Mouse (Mus musculus) retina, postnatal 1 day (tissue): ENCODE results near the gene Hdac4.

Experiments used
- DNase-seq: peaks from one replicate; pipeline ENCODE4 v3.0.0-alpha.2; 2012

Gene Hdac4

GRCm38 (mm10) chr1:92098456-92098855 is 97.0 kb downstream of the Hdac4 start:
- no peak for DNase-seq

- no peak for DNase-seq
Observed at GRCm38 (mm10) chr1:92096991-92097525, 98.4 kb downstream of the Hdac4 start.

DNA sequence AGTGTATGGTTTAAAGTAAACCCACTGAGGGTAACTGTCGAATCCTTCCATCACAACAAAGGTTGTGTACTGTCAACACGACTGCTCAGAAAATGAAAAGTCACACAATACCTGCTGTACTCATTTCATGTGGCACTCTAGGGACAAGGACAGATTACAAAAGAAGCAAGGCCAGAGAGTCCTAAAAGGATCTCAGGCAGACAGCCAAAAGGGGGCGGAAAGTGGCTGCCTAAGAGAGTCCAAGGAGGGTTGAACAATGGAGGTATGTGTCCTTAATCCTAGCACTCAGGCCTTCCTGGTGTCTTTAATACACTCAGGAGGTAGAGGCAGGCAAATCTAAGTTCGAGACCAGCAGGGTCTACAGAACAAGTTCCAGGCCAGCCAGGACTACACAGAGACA is 103.2 kb downstream of the Hdac4 start:
- no peak for DNase-seq

DNA sequence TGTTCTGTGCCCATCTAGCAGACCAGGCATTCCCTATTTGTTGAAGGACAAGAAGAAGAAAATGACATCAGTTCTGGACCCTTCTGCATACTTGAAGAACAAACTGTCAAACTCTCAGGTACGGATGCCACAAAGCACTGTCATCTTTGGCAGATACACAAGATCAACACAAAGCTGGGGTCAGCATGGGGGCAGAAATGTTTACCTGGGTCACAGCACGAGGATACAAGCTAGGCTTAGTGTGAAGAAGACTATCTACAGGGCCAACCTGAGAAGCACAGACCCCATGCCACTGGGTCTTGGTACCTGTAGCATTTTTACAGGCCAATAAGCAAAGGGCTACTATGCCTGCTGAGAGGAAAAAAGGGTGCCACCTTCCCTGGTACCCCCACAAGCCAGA is 107.7 kb downstream of the Hdac4 start:
- no peak for DNase-seq

- no peak for DNase-seq
Observed at GRCm38 (mm10) chr1:92087343-92087742, 108.2 kb downstream of the Hdac4 start.

GRCm38 (mm10) chr1:92086841-92087240 is 108.7 kb downstream of the Hdac4 start:
- DNase-seq: no peak

GRCm38 (mm10) chr1:92086277-92086813 is 109.2 kb downstream of the Hdac4 start:
- no peak for DNase-seq

- DNase-seq: no peak
Observed at GRCm38 (mm10) chr1:92084738-92085137, 110.8 kb downstream of the Hdac4 start.

GRCm38 (mm10) chr1:92084004-92084403 is 111.5 kb downstream of the Hdac4 start:
- DNase-seq: no peak

DNA sequence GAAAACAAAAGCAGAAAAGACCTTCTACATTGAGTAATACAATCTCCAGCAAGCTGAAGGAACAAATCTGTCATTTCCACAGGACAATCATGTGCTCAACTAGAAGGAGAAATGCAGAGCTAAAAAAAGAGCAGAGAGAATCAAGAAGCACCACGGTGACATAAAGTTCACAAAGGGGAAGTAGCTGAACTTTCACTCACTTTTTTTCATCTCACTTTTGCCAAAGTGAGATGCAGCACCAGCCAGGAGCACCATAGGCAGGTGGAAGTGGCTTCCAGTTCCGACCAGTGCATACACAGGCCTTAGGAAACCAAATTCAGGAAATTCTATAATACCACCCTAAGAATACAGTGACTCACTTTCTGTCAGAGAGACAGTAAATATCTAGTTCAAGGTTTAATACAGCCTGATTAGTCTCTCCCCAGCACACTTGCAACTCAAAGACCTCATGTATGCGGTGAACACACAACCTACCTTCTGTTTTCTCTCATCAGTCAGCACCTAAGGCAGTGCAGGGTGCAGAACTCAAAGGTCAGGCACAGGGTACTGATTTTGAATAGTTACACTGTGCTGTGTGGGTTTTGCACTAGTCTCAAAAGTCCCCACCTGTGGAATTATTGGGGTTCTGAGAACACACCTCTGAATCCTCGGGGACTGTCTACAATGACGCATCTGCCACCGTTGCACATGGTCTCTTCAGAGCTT is 112.5 kb downstream of the Hdac4 start:
- DNase-seq: no peak

DNA sequence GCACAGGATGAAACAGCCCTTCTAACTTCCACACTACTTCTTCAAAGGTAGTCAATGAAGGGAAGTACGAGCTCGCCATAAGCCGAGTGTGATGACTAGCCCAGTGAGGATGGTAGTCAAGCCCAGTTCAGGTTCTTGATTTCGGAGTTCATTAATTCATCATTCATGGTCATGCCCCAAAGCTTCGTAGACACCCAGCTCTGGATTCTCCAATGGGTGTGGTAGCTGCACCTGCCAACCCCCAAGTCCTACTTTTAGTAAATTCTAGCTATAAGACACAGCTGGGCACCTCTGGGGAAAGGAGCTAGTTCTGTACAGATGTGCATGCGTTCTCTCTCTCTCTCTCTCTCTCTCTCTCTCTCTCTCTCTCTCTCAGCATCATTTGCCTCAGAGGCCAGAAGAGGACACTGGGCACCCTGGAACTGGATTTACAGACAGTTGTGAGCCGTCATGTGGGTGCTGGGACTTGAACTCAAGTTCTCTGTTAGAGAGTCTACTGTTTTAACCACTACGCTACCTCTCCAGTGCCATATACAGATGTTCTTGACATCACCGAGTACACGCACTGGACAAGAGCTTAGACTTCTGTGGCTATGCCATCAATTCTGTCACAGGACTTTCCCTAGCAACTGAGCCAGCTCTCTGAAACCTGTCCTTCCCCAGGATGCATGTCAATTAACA is 113.2 kb downstream of the Hdac4 start:
- no peak for DNase-seq

DNA sequence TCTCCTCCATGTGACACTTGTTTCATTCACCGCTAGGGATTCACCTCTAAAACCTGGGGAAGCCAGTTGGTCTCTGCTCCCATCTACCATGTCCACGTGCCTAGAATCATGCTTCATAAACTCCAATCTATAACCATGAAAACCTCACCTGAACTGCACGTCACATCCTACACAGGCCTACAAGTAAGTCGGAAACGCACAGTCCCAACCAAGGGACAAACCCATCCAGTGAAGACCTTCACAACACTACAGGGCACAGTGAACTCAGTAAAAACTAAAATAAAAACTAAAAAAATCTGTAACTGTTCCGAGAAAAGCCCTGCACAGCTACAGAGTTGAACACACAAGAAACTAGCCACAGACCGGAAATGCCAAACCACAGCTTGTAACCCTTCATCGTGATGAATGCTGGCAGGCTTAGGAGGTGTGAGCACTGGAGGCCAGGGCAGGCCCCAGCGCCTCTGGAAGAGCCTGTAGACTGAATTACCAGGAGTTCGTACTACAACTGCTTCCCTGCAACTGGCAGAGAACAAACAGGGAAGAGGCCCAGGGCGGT is 115.4 kb downstream of the Hdac4 start:
- DNase-seq: no peak

GRCm38 (mm10) chr1:92075312-92075711 is 120.2 kb downstream of the Hdac4 start:
- no peak for DNase-seq

DNA sequence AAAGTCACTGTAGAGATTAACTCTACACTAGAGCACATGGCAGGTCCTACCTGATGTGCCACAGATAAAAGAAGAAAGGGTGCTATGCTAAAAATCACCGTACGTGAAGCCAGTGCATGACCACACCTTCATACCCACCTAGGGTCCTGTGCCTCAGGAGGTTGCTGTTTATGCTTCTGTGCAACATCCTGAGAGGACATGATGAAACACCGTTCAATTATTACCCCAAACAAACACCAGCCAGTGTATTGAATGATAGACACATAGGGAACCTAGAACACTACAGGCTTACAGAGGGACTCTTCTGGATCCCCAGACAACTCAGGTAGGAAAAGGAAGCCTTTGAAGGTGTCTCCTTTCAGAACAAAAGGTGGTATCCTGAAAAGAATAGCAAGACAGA is 120.8 kb downstream of the Hdac4 start:
- no peak for DNase-seq

GRCm38 (mm10) chr1:92069932-92070677 is 125.4 kb downstream of the Hdac4 start:
- no peak for DNase-seq

DNA sequence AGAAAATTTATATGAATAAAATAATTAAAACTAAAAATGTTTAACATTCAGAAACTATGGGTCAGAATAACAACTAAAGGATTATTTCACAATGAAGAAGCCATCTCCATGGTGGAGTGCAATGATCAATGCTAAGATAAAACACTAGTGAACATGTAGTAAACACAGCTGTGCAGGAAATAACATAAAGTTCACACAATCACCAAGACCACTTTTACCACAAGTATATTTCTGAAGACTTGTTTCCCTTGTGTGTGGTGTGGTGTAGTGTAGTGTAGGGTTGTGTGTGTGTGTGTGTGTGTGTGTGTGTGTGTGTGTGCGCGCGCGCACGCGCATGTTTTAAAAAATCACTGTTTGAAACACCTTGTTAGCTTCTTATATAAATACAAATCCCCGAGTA is 126.0 kb downstream of the Hdac4 start:
- no peak for DNase-seq

DNA sequence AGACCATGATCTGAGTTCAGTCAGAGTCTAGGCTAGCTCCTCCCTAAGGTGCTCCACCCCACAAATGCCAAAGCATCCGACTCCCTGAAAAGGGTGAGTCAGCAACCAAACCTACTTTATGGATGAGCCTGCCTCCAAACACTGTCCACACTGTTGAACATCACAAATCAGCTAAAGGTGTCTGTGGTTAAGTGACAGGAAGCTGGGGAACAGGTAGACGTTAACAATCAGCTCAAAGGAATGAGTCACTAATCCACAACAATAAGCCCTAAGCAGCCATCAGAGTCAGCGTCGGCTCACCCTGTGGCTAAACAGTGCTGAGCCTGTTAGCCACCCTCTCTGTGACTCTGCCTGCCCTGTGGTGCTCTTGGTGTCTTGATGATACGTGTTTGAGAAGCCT is 131.2 kb downstream of the Hdac4 start:
- DNase-seq: no peak

- DNase-seq: no peak
Observed at GRCm38 (mm10) chr1:92063271-92063670, 132.2 kb downstream of the Hdac4 start.

GRCm38 (mm10) chr1:92061198-92062073 is 134.1 kb downstream of the Hdac4 start:
- no peak for DNase-seq

GRCm38 (mm10) chr1:92060532-92061064 is 134.9 kb downstream of the Hdac4 start:
- DNase-seq: no peak

DNA sequence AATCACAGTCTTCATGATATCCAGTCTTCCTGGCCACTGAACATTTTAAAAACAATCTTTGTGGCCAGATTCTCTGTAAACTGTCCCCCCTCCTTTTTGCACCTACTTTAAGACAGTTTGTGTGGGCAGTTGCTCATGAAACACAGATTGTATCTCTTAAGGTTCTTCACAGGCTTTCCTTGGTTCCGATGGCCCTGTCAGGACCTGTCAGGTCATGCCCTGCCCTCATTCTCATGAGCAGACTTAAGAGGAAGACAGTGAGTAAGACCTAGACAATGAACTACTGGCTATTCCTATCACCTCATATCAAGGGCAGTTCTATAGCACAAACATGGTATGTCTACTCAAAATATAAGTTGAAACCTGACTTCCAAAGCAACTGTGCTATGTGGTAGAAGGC is 135.9 kb downstream of the Hdac4 start:
- no peak for DNase-seq
